Mouse (Mus musculus) frontal cortex, postnatal 14 days (tissue): ENCODE results near the gene Tmem165.

Experiments
- DNase-seq, 2 experiments: peaks; one replicate each; pipeline ENCODE4 v3.0.0; 2022; ENCODE audit warnings: low spot score in 2 of 2

The Tmem165 gene

GRCm38 (mm10) chr5:76183750-76184261 lies at the start of gene Tmem165:
Tmem165 (plus strand) TSS chr5:76183880.
- peak; percentile 88 to 92 for DNase-seq

GRCm38 (mm10) chr5:76135644-76136043 lies 48.0 kb upstream of the Tmem165 start:
- DNase-seq = no peak

GRCm38 (mm10) chr5:76136271-76136670 lies 47.4 kb upstream of the Tmem165 start:
- no peak for DNase-seq

- DNase-seq = no peak
These were observed 46.1 kb upstream of the Tmem165 start for GRCm38 (mm10) chr5:76137586-76137985.

- DNase-seq = no peak
These were observed 45.6 kb upstream of the Tmem165 start for GRCm38 (mm10) chr5:76138071-76138470.

- no peak for DNase-seq
These were observed 45.2 kb upstream of the Tmem165 start for GRCm38 (mm10) chr5:76138512-76138911.

- no peak for DNase-seq
These were observed 44.5 kb upstream of the Tmem165 start for GRCm38 (mm10) chr5:76139171-76139671.

GRCm38 (mm10) chr5:76139808-76140729 lies 43.6 kb upstream of the Tmem165 start, which contains the start of gene Srd5a3:
Srd5a3 (plus strand) TSS chr5:76140271.
- peak; percentile 91 to 92 for DNase-seq

GRCm38 (mm10) chr5:76140730-76141066 lies 43.0 kb upstream of the Tmem165 start:
- DNase-seq = no peak

- DNase-seq = no peak
These were observed 40.3 kb upstream of the Tmem165 start for GRCm38 (mm10) chr5:76143356-76143755.

- DNase-seq = no peak
These were observed 37.3 kb upstream of the Tmem165 start for GRCm38 (mm10) chr5:76146401-76146800.

GRCm38 (mm10) chr5:76149436-76149835 lies 34.2 kb upstream of the Tmem165 start:
- no peak for DNase-seq

GRCm38 (mm10) chr5:76152956-76153355 lies 30.7 kb upstream of the Tmem165 start:
- DNase-seq = no peak

GRCm38 (mm10) chr5:76153430-76153829 lies 30.2 kb upstream of the Tmem165 start:
- no peak for DNase-seq

GRCm38 (mm10) chr5:76154434-76155165 lies 29.1 kb upstream of the Tmem165 start:
- DNase-seq = no peak

GRCm38 (mm10) chr5:76159555-76159954 lies 24.1 kb upstream of the Tmem165 start:
- no peak for DNase-seq

GRCm38 (mm10) chr5:76160086-76160485 lies 23.6 kb upstream of the Tmem165 start:
- DNase-seq = no peak

- no peak for DNase-seq
These were observed 22.2 kb upstream of the Tmem165 start for GRCm38 (mm10) chr5:76161491-76161890.

GRCm38 (mm10) chr5:76162926-76163325 lies 20.8 kb upstream of the Tmem165 start:
- no peak for DNase-seq

- DNase-seq = no peak
These were observed 19.8 kb upstream of the Tmem165 start for GRCm38 (mm10) chr5:76163828-76164390.

- no peak for DNase-seq
These were observed 18.9 kb upstream of the Tmem165 start for GRCm38 (mm10) chr5:76164827-76165226.

GRCm38 (mm10) chr5:76170522-76170921 lies 13.2 kb upstream of the Tmem165 start:
- no peak for DNase-seq
